ENCODE assay signal across 12 mouse cellular contexts in genomic region chr9:27174079-27174478, GRCm38 (mm10). TPM values are rescaled to one million over a fixed set of nuclear protein-coding genes. Genes with fewer than 3 reads are reported as not detected.
A peak's percentile ranks its signal among the peaks of the same experiment; 100 is the strongest.
DNase-seq lines count a peak whose midpoint lies in the region; ATAC-seq and TF ChIP-seq lines count a peak whose summit lies in the region.
"Had no signal": no experiment of that assay in that cellular context is flagged by ENCODE, and none has a peak within 500 bp of the region (broad histone marks: within the 10 kb centered on the region; RNA-seq: fewer than 3 reads in every experiment).

No protein-coding gene starts in this region.

- H3K9me3 ChIP-seq in hindbrain, embryonic 12.5 days (replicated peaks): no peaks in the 10 kb centered on the region
- no peaks in the 10 kb centered on the region for H3K9me3 ChIP-seq in hindbrain, embryonic 11.5 days (ENCODE audit: control insufficient read depth, low read length)
- H3K9me3 ChIP-seq in embryonic facial prominence, embryonic 15.5 days (replicated peaks): no peaks in the 10 kb centered on the region
- no peaks in the 10 kb centered on the region for H3K9me3 ChIP-seq in neural tube, embryonic 15.5 days (replicated peaks)

- intact Hi-C loops in heart, postnatal 25 days (cut with DNase I): loop anchor here (2.0 kb wide), 1 partner anchor 17 kb away; no protein-coding TSS in a partner anchor

- TF ChIP-seq CTCF in kidney, adult 2 months (conservative IDR thresholded peaks at IDR 0.05; ENCODE audit: insufficient read depth, insufficient read length, low read depth, low read length): no peak

- no peak for TF ChIP-seq POLR2A in kidney, adult 2 months (IDR thresholded peaks at IDR 0.05; ENCODE audit: low read depth, low read length)

- H3K4me1 ChIP-seq in hindbrain, embryonic 12.5 days: peaks cover 7% of the 10 kb centered on the region
- no peaks in the 10 kb centered on the region for H3K4me1 ChIP-seq in hindbrain, embryonic 11.5 days (replicated peaks; ENCODE audit: control insufficient read depth, insufficient read depth, low read length)
- peaks cover 5% of the 10 kb centered on the region for H3K4me1 ChIP-seq in embryonic facial prominence, embryonic 15.5 days
- peaks cover 3% of the 10 kb centered on the region; the same call in 1 of the 2 replicates for H3K4me1 ChIP-seq in neural tube, embryonic 15.5 days
- no peaks in the 10 kb centered on the region for H3K4me1 ChIP-seq in kidney, adult 2 months (ENCODE audit: control insufficient read depth, insufficient read depth, low read length)

- 42% methylated on average over 5 of the region's 5 CpGs for WGBS in hindbrain, embryonic 12.5 days
- WGBS in hindbrain, embryonic 11.5 days: 48% methylated on average over 5 of the region's 5 CpGs
- WGBS in embryonic facial prominence, embryonic 15.5 days: 23% methylated on average over 5 of the region's 5 CpGs
- 37% methylated on average over 5 of the region's 5 CpGs for WGBS in neural tube, embryonic 15.5 days
- WGBS in kidney, adult 2 months: 83% methylated on average over 5 of the region's 5 CpGs

- H3K4me3 ChIP-seq in hindbrain, embryonic 12.5 days: no peak overlapping the region
- no peak overlapping the region for H3K4me3 ChIP-seq in hindbrain, embryonic 11.5 days (ENCODE audit: low read depth, low read length)
- H3K4me3 ChIP-seq in embryonic facial prominence, embryonic 15.5 days (replicated peaks): no peak overlapping the region
- H3K4me3 ChIP-seq in neural tube, embryonic 15.5 days (replicated peaks): no peak overlapping the region
- H3K4me3 ChIP-seq in kidney, adult 2 months (ENCODE audit: insufficient read depth, low read depth, low read length): no peak overlapping the region

- H3K36me3 ChIP-seq in hindbrain, embryonic 12.5 days: no peaks in the 10 kb centered on the region
- no peaks in the 10 kb centered on the region for H3K36me3 ChIP-seq in hindbrain, embryonic 11.5 days (ENCODE audit: control insufficient read depth, insufficient read depth, low read length)
- no peaks in the 10 kb centered on the region for H3K36me3 ChIP-seq in embryonic facial prominence, embryonic 15.5 days
- no peaks in the 10 kb centered on the region for H3K36me3 ChIP-seq in neural tube, embryonic 15.5 days
- no peaks in the 10 kb centered on the region for H3K36me3 ChIP-seq in kidney, adult 2 months (ENCODE audit: control insufficient read depth, insufficient read depth, low read length)

- H3K4me2 ChIP-seq in hindbrain, embryonic 12.5 days (replicated peaks): no peak overlapping the region
- no peak overlapping the region for H3K4me2 ChIP-seq in hindbrain, embryonic 11.5 days (replicated peaks; ENCODE audit: low read depth, low read length)
- no peak overlapping the region for H3K4me2 ChIP-seq in embryonic facial prominence, embryonic 15.5 days (replicated peaks)
- no peak overlapping the region for H3K4me2 ChIP-seq in neural tube, embryonic 15.5 days

- no peak overlapping the region for H3K27ac ChIP-seq in hindbrain, embryonic 12.5 days
- no peak overlapping the region for H3K27ac ChIP-seq in hindbrain, embryonic 11.5 days (ENCODE audit: low read depth, low read length)
- no peak overlapping the region for H3K27ac ChIP-seq in embryonic facial prominence, embryonic 15.5 days (replicated peaks)
- no peak overlapping the region for H3K27ac ChIP-seq in neural tube, embryonic 15.5 days (replicated peaks)
- H3K27ac ChIP-seq in kidney, adult 2 months (ENCODE audit: insufficient read depth, low read depth, low read length): no peak overlapping the region

- no peaks in the 10 kb centered on the region for H3K27me3 ChIP-seq in hindbrain, embryonic 12.5 days
- no peaks in the 10 kb centered on the region for H3K27me3 ChIP-seq in hindbrain, embryonic 11.5 days (ENCODE audit: control insufficient read depth, insufficient read depth, low read length)
- H3K27me3 ChIP-seq in embryonic facial prominence, embryonic 15.5 days: no peaks in the 10 kb centered on the region
- H3K27me3 ChIP-seq in neural tube, embryonic 15.5 days (replicated peaks): peaks cover 8% of the 10 kb centered on the region; the same call in 1 of the 2 replicates
- no peaks in the 10 kb centered on the region for H3K27me3 ChIP-seq in kidney, adult 2 months (replicated peaks; ENCODE audit: control insufficient read depth, insufficient read depth, low read length)

- DNase-seq in hindbrain, embryonic 11.5 days (ENCODE audit: low spot score): no peak
- peak; percentile 81 for DNase-seq in layer of hippocampus, adult 9-11 months
- DNase-seq in heart, postnatal 25 days (ENCODE audit: low spot score): no peak
- no peak for DNase-seq in kidney, adult 2 months
- DNase-seq in thymus, postnatal 4 days: no peak
- DNase-seq: heart, postnatal 10 days; lung, postnatal 36 days; thymus, adult 18-20 months had no signal

- no peak overlapping the region for H3K9ac ChIP-seq in hindbrain, embryonic 12.5 days
- no peak overlapping the region for H3K9ac ChIP-seq in hindbrain, embryonic 11.5 days (ENCODE audit: low read depth, low read length)
- no peak overlapping the region for H3K9ac ChIP-seq in embryonic facial prominence, embryonic 15.5 days
- no peak overlapping the region for H3K9ac ChIP-seq in neural tube, embryonic 15.5 days (replicated peaks)

- ATAC-seq in hindbrain, embryonic 12.5 days (ENCODE audit: low FRiP score): peak; percentile 56; the same call in 1 of the 2 replicates
- ATAC-seq in hindbrain, embryonic 11.5 days (ENCODE audit: low FRiP score): no peak
- ATAC-seq in embryonic facial prominence, embryonic 15.5 days (ENCODE audit: insufficient number of reproducible peaks, low FRiP score, low TSS enrichment, low read depth): peak; percentile 69
- 0 out of 2 replicates have a peak, but pooled peaks have one; percentile 43 for ATAC-seq in neural tube, embryonic 15.5 days (ENCODE audit: low FRiP score)
- ATAC-seq: CD4-positive, CD25-positive, alpha-beta regulatory T cell, adult 4 months had no signal

RNA-seq across cellular contexts. Expression of gene Jam3, which starts 18.9 kb away (rescaled TPM):
- 131 and 133 TPM in 2 replicates for polyA plus RNA-seq in hindbrain, embryonic 12.5 days (2016; fragmentation: Nextera tagmentation; extraction: Ambion mirVana)
- 151 and 163 TPM in 2 replicates for polyA plus RNA-seq in hindbrain, embryonic 11.5 days (2014; fragmentation: Nextera tagmentation; extraction: Ambion mirVana)
- polyA plus RNA-seq in embryonic facial prominence, embryonic 15.5 days (2015; fragmentation: Nextera tagmentation; extraction: Ambion mirVana): 94.7 and 104 TPM in 2 replicates
- polyA plus RNA-seq in neural tube, embryonic 15.5 days (2015; fragmentation: Nextera tagmentation; extraction: Ambion mirVana): 42.3 and 45.0 TPM in 2 replicates
- 10 to 100 TPM; 13.0 to 16.6 TPM for total RNA-seq in heart, postnatal 25 days (2021)
- polyA plus RNA-seq in kidney, adult 2 months (2012; rRNA removed): 35.5 and 37.1 TPM in 2 replicates
